Mouse (Mus musculus) c-Kit-positive CD71-positive TER-119-positive erythroid progenitor cells, embryonic 14.5 days (primary cell): ENCODE data around the gene Ddit4.

Experiments used
- DNase-seq: peaks from one replicate; pipeline ENCODE4 v3.0.0-alpha.2; 2013; ENCODE audit warnings: low spot score

Gene Ddit4

DNA sequence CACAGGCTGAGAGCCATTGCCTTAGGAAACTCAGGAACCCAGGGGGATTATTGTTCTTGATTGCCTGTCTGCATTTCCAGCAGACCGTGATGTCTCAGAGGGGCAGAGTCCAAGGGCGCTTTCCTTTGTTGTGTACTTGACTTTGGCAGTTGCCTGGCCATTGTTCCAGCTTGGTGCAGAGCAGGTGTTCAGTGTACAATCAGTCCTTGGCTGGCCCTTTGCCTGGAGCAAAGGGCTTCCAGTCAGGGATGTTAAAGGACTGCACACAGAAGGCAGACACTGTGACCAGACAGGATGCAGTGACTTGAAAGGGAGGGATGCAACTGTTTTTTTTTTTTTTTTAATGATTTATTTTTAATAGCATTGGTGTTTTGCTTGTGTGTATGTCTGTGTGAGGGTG lies 20.9 kb upstream of the Ddit4 start:
- DNase-seq = no peak

DNA sequence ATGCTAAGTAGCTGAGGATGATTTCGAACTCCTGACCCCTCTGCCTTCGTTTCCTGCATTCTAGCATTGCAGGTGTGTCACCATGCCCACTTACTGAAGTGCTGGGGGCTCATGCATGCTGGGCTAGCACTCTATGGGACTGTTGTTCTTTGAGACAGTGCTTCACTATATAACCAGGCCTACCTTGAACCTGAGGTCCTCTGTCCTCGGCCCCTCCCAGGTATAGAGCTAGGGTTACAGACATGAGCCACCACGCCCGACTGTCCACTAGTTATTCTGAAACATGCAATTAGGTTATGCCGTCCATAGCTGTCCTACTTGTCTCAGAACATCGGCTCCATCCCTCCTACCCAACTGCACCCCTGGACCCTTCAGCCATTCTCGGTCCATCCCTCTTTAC lies 20.2 kb upstream of the Ddit4 start:
- no peak for DNase-seq

DNA sequence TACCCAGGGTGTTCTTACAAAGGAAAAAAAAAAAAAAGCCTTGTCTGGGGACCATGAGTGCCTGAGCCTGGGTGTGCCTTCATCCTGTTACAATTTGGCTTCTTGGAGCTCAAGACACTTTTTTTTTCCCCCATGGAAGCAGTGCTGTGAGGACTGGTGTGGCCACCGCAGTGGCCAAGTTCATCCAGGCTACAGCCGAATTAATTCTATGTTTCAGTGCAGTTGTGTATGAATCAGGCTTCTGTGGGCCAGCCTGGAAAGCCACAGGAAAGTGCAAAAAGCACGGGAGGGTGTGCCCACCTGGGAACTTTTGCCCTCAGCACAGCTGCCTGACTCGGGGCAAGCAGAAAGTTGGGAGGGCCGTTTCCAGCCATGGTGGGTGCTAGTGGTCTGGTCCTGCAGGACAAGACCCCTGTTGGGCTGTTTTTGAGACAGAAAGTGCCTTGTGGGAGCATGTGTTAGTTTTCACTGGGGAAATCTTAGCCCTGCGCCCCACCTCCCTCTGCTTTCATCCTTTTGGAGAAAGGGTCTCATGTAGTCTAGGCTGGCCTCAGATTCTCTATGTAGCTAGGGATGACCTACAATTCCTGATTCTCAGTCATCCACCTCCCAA lies 18.9 kb upstream of the Ddit4 start:
- no peak for DNase-seq

DNA sequence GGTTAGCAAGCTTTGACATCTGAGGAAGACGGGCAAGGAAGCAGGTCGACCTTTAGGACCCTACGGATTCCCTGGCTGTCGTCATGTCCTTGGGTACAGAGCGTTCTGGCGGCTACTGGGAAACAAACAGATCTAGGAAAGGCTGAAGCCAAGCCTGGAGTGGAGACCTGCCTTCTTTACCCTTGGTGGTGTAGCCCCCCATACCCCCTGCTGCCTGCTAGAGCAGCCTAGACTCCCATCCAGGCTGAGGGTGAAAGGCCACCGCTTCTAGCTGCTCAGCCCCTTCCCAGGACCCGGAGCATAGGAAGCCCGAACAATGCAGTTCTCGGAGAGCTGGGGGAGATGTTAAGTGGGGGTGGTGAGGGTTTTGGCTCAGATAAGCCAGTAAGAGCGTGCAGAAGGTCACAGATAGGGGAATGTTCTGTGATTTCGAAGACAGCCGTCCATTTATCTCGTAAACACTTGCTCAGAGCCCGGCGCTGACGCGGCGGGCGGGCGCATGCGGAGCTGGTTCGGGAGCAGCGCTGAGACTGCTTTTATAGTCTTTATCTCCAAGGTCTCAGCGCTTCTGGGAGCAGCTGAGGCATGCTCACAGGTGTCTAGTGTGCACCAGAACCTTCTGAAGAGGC lies 18.3 kb upstream of the Ddit4 start:
- peak; percentile 53 for DNase-seq

DNA sequence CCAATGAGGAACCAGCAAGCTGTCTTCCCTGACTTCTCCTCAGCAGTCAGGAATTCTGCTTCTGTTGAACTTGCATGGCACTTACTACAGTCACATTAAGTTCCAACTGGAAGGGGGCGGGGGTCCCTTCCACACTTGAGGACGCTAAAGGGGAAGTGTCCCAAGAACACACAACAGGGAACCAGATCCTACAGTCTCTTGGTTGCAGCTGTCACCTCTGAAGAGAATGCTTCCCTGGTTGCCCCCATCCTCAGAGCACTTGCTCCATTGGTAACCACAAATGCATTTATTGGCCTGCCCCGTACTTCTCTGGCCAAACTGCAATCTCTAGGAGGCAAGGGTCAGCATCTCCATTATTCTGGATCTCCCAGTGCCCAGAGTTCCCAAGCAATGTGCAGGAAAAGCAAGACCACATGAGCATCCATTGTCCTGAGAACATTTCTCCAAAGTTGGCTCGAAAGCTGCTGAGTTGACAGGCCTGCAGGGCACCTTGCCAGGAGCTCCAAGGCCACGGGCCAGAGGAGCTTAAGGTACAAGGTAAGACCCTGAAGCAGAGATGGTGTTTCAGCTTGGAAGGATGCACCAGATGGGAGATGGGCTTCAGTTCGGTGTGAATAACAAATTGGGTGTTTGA lies 15.8 kb upstream of the Ddit4 start:
- no peak for DNase-seq

DNA sequence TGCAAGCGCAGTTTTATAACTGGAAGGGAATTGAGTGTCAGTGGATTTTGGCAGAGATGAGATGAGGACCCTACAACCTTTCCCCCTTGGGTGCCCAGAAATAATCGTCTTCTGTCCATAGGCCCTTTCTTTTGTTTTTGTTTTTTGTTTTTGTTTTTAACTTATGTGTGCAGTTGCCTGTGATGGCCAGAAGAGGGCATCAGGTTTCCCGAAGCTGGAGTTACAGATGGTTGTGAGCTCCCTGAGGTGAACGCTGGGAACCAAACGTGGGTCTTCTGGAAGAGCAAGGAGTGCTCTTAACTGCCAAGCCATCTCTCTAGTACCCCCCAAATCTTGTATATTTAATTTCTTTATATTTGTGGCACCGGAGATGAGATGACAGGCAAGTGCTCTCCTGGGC lies 15.1 kb upstream of the Ddit4 start:
- DNase-seq = no peak

DNA sequence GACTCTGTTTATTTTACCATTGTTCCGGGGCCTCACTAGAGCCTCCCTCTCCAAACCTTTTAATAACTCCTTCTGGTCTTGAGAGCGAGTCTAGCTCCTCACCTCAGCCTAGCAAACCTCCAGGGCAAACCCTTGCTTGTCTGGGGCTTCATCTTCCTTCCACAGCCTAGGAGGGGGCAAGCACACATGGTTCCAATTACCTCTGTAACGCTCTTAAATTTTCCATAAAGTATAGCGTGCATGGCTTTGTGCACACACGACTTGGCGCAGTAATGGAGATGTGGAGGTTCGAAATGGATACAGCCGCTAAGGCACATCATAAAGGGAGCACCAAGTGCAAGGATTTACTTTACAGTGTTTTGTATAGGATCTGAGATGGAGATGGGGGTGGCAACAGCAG lies 14.2 kb upstream of the Ddit4 start:
- DNase-seq = no peak

DNA sequence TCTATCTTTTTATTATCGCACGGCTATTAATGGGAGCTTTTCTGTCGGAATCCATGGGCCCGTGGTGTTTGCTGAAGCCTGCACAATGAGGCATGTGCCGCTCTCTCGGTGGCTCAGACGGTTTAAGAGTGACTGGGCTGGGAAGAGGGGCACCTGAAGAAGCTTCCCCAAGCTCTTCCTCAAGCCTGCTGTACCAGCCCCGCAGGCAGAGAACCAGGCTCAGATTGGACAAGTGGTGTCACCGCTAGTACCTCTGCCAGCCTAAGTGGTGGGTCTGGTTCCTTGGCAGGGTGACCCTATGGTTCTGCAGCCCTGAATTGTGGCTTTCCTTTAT lies 13.7 kb upstream of the Ddit4 start:
- no peak for DNase-seq

DNA sequence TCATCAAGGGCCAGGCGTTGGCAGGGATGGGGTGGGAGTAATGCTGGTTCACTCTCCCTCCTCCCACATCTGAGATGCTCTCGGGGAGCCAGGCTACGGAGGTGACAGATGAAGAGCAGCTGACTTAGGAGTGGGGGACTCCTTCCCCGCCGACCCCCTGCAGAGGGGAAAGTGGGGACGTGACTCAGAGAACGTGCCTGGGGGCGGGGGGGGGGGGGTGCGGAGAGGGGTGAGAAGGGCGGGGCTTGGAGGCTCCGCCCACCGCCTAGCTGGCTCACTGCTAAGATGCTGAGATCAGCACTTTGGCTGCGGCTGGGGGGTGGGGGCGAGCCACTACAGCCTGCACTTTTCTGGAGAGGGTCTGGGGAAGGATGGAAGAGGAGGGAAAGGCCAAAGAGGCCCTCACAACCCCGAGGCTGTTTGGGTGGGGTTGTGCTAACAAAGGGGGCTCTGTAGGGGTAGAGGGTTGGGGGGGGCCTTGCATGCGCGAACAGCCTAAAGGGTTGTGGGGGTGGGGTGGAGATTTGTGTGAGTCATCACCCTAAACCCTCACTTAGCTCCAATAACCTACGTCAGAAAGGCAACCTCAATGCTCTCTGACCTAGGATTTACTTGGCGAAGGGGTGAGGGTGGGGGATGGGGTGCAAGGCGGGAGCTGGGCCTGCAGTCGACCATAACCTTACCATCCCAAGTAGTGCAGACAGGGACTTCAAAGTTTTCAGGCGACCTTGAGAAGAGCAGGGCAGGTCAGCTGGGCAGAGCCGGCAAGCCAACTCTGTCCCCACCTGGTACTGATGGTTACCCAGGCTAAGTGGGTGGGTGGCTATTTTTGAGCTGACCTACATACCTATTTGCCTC lies 13.1 kb upstream of the Ddit4 start:
- no peak for DNase-seq

DNA sequence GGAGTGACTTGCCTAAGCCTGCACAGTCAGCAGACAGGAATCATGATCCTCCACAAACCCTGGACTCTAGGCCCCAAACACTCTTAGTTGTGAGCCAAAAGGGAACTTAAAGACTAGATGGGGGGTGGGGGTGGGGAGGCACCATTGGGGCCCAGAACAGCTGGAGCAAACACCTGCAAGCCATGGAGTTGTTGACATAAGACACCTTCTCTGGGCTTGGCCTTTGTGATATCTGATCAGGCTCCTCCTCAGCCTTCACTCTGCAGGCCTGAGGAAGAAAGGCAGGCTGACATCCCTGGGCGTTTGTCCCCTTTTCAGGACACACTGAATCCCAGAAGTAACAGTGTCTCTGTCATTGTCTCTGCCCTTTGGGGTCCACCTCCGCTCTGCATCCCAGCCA lies 12.0 kb upstream of the Ddit4 start:
- no peak for DNase-seq

DNA sequence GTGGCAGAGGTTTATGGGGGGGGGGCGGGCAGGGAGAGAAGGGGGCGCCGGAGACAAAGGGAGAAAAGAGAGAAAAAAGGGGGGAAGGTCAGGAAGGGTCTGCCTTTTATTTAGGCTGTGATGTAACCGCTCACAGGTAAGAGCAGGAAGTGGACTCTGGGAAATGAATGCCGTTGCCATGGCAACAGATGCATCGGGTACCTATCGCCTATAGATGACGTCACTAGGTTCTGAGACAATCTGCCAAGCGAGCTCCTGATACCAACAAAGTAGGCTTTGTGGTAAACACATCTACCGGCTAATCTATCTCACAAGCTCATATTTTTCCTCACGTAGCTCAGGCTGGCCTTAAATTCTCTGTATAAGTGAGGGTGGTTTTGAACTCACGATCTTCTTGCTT lies 7.9 kb upstream of the Ddit4 start:
- DNase-seq = no peak

DNA sequence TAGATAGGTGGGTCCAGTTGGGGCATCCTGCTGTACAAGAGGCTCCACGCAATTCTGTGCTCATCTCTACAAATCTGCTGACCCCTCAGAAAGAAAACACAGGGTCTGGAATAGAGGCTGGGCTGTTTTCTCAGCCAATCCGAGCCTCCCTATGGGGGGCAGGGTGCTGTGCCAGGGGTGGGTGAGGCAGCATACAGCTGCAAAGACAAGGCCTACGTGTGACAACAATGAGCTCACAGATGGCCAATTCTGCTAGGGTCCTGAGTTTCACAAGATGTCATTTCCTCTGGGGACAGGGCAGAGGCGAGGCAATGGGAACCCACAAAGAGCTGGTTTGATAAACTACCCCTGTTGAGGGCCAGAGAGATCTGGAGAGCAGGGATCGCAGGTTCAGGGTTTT lies 6.8 kb upstream of the Ddit4 start:
- no peak for DNase-seq

DNA sequence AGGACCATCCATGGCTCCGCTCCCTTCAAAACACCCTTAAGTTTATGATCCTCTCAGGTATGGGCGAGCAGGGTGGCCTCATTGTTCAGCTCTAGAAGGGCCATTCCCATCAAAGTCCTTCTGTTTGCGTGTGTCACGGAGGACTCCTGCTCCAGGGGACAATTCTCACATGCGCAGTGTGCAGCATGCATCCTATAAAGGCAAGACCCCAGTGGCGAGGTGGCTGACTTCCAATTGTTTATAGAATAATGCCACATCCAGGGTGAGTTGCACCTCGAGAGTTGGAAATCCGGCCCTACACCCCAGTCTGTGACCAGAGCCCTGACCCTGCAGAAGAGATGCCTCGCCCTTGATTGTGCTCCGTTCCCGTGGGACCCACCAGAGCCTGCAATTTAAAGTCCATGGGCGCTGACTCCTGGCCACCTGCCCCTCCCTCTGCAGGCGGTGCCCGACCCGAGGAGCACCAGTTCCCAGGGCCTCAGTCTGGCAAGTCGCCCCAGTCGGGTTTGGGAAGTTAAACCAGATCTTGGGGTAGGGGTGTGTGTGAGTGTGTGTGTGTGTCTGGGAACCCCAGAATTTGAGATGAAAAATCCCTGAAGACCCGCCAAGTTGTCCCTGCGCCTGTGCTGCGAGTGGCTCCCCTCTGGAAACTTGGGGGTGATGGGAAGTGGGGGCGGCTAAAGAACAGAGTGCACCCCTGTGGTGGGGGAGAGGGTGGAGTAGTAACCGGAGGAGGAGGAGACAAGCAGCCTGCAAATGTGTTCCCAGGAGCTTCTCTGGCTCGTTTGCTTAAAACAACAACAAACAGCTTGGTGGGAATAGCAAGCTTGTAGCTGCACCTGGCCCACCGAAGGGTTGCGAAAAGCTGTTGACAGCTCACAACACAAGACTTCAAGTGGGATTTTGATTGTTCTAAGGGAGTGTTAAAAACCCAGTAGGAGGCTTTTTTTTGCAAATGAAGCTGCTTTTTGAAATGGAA lies 5.8 kb upstream of the Ddit4 start:
- no peak for DNase-seq

DNA sequence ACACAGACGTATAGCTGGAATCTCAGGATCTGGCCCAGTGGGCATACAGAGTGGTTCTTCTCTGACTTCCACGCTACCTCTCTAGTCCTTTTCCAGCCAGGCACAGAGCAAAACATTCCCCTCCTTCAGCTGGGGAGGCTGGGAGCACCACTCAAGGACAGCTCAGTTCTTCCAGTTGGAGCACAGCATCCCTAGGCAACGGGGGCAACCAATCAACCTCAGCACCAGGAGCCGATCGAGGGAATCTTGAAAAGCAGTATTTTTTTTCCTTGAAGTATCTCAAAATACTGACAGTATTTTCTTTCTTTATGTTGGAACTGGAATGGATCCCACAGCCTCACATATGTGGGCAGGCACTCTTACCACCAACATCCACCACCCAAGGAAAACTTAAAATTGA lies 5.0 kb upstream of the Ddit4 start:
- DNase-seq = no peak

DNA sequence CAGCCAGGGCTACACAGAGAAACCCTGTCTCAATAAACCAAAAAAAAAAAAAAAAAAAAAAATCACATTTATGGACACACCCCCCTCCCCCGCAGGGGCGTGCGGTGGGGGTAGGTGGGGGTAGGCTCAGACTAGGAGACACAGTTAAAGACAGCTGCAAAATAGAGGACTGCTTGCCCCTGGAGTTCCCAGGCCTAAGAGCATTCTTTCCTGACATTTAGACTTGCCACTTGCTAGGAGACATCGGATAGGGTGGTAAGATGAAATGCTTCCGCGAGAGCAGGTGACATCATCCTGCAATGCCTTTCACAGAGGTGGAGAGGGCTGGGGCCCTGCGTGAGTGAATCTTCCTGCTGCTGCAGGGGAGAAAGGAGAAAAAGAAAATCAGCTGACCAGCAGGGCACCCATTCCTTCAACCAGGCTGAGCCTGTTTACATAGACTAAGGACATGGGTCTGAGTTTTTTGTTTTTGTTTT lies 2.0 kb upstream of the Ddit4 start:
- DNase-seq = no peak

DNA sequence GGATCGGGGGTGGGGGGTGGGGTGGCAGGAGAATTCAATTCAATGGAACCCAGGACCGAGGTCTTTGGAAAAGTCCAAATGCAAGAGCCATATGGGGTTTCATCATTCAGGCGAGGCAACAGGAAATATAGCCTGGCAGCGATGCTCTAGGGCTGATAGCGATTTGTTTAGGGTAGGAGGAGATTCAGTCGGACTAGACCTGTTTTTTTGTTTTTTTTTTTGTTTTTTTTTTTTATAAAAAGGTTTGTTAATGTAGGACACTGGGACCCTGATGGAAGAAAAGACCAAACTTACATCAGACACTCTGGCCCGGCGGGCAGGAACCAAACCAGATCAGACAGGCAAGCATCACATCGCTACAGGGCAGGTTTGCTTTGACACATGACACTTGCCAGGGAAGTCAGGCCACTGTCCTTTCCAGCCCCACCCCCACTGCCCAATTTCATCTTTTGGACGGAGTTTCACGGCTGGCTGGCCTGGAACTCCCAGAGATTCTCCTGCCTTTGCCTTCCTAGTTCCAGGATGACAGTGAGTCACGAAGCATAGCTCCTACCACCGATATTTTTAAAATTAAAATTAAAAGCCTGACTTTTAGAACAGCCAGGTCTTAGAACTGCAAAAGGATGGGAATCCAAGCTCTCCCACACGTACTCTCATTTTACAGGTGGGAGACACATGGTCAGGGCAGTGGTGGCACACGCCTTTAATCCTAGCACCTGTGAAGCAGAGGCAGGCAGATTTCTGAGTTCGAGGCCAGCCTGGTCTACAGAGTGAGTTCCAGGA lies 1.3 kb upstream of the Ddit4 start:
- DNase-seq = no peak

DNA sequence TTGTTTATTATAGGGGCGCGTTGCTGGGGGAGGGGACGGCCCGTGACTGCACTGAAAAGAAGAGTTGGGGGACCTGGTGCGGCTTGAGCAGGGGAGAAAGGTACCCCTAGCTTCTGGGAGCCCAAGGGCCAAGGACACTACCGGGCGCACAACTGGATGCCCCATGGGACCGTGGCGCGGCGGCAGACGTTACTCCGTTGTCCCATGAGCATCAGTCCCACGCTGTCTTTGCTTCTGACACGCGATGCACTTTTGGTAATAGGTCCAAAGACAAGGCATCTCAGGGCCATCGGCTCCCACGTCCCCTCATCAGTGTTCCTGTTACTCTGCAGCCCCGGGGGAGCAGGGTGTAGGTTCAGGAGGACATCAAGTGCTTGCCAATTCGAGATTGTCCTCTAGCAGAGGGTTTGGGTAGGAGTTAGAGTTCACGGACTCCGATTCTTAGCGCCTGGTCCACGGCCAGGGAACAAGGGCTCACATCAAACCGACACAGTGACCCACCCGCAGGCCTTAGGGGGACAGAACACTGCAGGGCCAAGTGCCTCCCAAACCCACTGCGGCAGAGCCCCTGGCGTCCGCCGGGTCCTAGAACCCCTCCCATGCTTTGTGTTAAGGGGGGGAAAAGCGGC lies 632 bp upstream of the Ddit4 start:
- peak; percentile 37 for DNase-seq

DNA sequence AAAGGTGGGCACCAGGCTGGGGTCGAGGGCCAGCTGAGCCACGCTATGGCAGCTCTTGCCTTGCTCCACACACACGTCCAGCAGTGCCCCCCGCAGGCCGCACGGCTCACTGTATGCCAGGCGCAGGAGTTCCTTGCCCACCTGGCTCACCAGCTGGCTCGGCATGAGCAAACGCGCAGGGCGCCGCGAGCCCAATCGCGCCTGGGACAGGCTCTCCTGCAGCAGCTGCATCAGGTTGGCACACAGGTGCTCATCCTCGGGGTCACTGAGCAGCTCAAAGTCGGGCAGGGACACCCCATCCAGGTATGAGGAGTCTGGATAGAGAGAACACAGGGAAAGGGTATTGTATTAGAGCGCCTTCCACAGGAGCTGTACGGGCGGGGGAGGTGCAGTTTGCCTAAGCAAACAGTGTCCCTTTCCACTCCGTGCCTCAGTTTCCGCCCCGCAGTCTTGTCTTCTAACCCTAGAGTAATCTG lies 880 bp downstream of the Ddit4 start:
- no peak for DNase-seq

DNA sequence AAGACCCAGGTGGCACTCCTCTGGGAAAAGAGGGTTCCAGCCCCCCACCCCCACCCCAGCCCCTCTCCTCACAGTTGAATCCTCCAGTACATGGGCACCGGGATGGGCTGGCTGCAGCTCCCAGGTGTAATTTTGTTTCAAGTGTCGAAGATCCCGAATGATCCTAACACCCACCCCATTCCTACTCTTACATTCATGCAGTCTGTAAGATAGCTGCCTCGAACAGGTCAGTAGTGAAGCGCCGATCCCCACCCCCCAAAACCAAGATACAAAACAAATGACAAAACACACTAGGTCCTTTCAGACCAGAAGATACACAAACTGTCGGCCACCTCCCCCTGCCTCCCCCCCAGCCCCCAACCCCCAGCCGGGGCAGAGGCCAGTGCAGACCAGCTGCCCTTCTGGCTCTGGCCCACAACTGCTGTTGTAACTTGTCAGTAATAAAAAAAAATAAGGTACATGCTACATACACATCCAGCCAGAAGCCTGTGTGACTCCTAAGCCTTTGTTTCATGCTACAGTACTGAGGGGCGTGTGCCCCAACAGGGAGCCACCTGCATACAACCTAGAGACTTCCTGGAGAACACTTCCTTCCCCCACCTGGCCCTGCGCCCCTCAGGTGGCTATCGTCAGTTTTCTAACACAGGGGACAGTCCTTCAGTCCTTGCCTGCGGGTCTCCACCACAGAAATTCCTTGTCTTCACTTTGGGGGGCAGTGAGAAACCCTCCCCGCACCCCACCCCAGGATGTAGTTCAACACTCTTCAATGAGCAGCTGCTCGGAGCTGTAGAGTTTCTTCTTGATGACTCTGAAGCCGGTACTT lies 1.6 kb downstream of the Ddit4 start:
- DNase-seq = no peak
